Mouse (Mus musculus): ENCODE data around the gene Tubb4b. TPM values are rescaled to one million over a fixed set of nuclear protein-coding genes. Genes with fewer than 3 reads are reported as not detected.
A peak's percentile ranks its signal among the peaks of the same experiment; 100 is the strongest.

Tubb4b gene
- total and polyA plus RNA-seq, 2 experiments = 80.5 to 254 TPM

GRCm38 (mm10) chr2:25267241-25267640, 42.7 kb upstream of the Tubb4b start:
- Histone ChIP-seq H3K36me3 (ENCODE audit: control insufficient read depth, insufficient read depth, low read length) (no peaks in the 10 kb centered on the region), H3K4me3 (ENCODE audit: insufficient read depth, low read depth, low read length) (no peak overlapping the region), H3K27ac (replicated peaks; ENCODE audit: insufficient read depth, low read depth, low read length) (no peak overlapping the region), H3K27me3 (ENCODE audit: control insufficient read depth, insufficient read depth, low read length) (no peaks in the 10 kb centered on the region), H3K4me1 (ENCODE audit: control insufficient read depth, insufficient read depth, low read length) (peaks cover 23% of the 10 kb centered on the region), H3K79me2 (ENCODE audit: control insufficient read depth, insufficient read depth, low read length) (peaks cover 9% of the 10 kb centered on the region; the same call in 1 of the 2 replicates), H3K9ac (ENCODE audit: low read depth, low read length) (no peak overlapping the region)
- TF ChIP-seq POLR2A (IDR thresholded peaks at IDR 0.05; ENCODE audit: extremely low read depth, insufficient read depth, low read length) (no peak), CTCF (IDR thresholded peaks at IDR 0.05; ENCODE audit: low read depth, low read length) (no peak)
- no peak for DNase-seq (ENCODE audit: extremely low read depth, low read depth, low spot score)

- H3K27ac ChIP-seq (replicated peaks; ENCODE audit: insufficient read depth, low read depth, low read length) = no peak overlapping the region
- H3K36me3 ChIP-seq (ENCODE audit: control insufficient read depth, insufficient read depth, low read length) = no peaks in the 10 kb centered on the region
- H3K79me2 ChIP-seq (ENCODE audit: control insufficient read depth, insufficient read depth, low read length) = peaks cover 9% of the 10 kb centered on the region; the same call in 1 of the 2 replicates
- H3K4me3 ChIP-seq (ENCODE audit: insufficient read depth, low read depth, low read length) = no peak overlapping the region
- H3K9ac ChIP-seq (ENCODE audit: low read depth, low read length) = no peak overlapping the region
- no peaks in the 10 kb centered on the region for H3K27me3 ChIP-seq (ENCODE audit: control insufficient read depth, insufficient read depth, low read length)
- peak; percentile 36 for DNase-seq (ENCODE audit: extremely low read depth, low read depth, low spot score)
- H3K4me1 ChIP-seq (ENCODE audit: control insufficient read depth, insufficient read depth, low read length) = peaks cover 23% of the 10 kb centered on the region
- TF ChIP-seq CTCF (IDR thresholded peaks at IDR 0.05; ENCODE audit: low read depth, low read length) (no peak), POLR2A (IDR thresholded peaks at IDR 0.05; ENCODE audit: extremely low read depth, insufficient read depth, low read length) (no peak)
- 5% methylated on average over 2 of the region's 2 CpGs for WGBS
These were observed 42.2 kb upstream of the Tubb4b start for GRCm38 (mm10) chr2:25266720-25267119.

DNA sequence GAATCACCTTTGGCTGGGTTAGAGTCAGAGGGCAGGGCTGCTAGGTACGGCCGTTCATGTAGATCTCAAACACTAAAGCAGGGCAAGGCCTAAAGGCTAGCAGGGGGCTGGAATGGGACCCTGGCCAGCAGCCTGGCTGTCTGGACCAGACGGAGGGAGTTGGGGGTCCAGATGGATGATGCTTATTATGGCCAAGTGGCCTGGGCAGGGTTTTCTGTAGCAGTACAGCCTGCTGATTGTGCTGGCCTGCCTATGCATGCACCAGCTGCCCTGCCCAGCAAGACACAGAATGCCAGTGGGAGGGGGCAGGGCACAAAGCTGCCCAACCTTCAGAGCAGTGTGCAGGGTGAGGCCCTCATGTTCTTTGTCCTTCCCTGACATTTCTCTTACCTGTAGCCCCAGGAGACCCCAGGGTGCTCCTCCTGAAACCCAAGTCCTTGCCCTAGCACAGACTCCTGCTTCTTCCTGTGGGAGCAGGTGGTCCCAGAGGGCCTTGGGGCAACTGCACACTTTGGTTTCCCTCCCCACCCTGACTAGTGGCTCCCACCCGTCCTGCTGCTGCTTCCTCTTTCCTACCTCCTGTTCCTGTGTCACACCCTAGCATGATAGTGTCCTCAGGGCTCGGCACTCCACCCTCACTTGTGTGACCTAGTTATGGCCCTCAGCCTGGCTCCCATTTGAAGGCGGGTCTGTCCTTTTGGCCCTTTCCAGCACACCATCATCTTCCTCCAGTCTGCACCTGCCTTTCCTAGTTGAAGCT, 41.6 kb upstream of the Tubb4b start:
- Histone ChIP-seq H3K4me1 (ENCODE audit: control insufficient read depth, insufficient read depth, low read length) (peaks cover 18% of the 10 kb centered on the region), H3K4me3 (ENCODE audit: insufficient read depth, low read depth, low read length) (no peak overlapping the region), H3K36me3 (ENCODE audit: control insufficient read depth, insufficient read depth, low read length) (no peaks in the 10 kb centered on the region), H3K79me2 (ENCODE audit: control insufficient read depth, insufficient read depth, low read length) (peaks cover 9% of the 10 kb centered on the region; the same call in 1 of the 2 replicates), H3K9ac (ENCODE audit: low read depth, low read length) (no peak overlapping the region), H3K27me3 (ENCODE audit: control insufficient read depth, insufficient read depth, low read length) (no peaks in the 10 kb centered on the region), H3K27ac (replicated peaks; ENCODE audit: insufficient read depth, low read depth, low read length) (no peak overlapping the region)
- TF ChIP-seq CTCF (IDR thresholded peaks at IDR 0.05; ENCODE audit: low read depth, low read length) (no peak), POLR2A (IDR thresholded peaks at IDR 0.05; ENCODE audit: extremely low read depth, insufficient read depth, low read length) (no peak)
- WGBS = 39% methylated on average over 6 of the region's 6 CpGs
- peak; percentile 34 for DNase-seq (ENCODE audit: extremely low read depth, low read depth, low spot score)

- 66% methylated on average over 3 of the region's 3 CpGs for WGBS
- TF ChIP-seq CTCF (IDR thresholded peaks at IDR 0.05; ENCODE audit: low read depth, low read length) (no peak), POLR2A (IDR thresholded peaks at IDR 0.05; ENCODE audit: extremely low read depth, insufficient read depth, low read length) (no peak)
- Histone ChIP-seq H3K9ac (ENCODE audit: low read depth, low read length) (no peak overlapping the region), H3K4me3 (ENCODE audit: insufficient read depth, low read depth, low read length) (no peak overlapping the region), H3K27me3 (ENCODE audit: control insufficient read depth, insufficient read depth, low read length) (no peaks in the 10 kb centered on the region), H3K79me2 (ENCODE audit: control insufficient read depth, insufficient read depth, low read length) (peaks cover 9% of the 10 kb centered on the region; the same call in 1 of the 2 replicates), H3K4me1 (ENCODE audit: control insufficient read depth, insufficient read depth, low read length) (peaks cover 17% of the 10 kb centered on the region), H3K27ac (replicated peaks; ENCODE audit: insufficient read depth, low read depth, low read length) (no peak overlapping the region), H3K36me3 (ENCODE audit: control insufficient read depth, insufficient read depth, low read length) (no peaks in the 10 kb centered on the region)
- peak; percentile 18 for DNase-seq (ENCODE audit: extremely low read depth, low read depth, low spot score)
These were observed 40.3 kb upstream of the Tubb4b start for GRCm38 (mm10) chr2:25264851-25265250.

DNA sequence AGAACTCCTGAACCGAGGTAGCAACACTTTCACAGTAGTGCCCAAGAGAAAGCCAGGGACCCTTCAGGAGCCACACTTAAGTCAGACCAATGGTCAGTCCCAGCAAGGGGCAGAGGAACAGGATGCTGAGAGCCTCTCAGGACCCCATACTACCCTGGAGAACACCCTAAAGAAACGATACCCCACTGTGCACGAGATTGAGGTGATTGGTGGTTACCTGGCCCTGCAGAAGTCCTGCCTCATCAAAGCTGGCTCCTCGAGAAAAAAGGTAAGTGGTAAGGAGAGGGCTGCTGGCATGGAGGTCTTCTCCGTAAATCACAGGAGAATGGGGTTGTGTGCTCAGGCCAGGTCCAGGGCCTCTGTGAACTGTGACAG, 39.8 kb upstream of the Tubb4b start:
- Histone ChIP-seq H3K79me2 (ENCODE audit: control insufficient read depth, insufficient read depth, low read length) (peaks cover 9% of the 10 kb centered on the region; the same call in 1 of the 2 replicates), H3K4me3 (ENCODE audit: insufficient read depth, low read depth, low read length) (no peak overlapping the region), H3K4me1 (ENCODE audit: control insufficient read depth, insufficient read depth, low read length) (peaks cover 17% of the 10 kb centered on the region), H3K36me3 (ENCODE audit: control insufficient read depth, insufficient read depth, low read length) (no peaks in the 10 kb centered on the region), H3K27me3 (ENCODE audit: control insufficient read depth, insufficient read depth, low read length) (no peaks in the 10 kb centered on the region), H3K9ac (ENCODE audit: low read depth, low read length) (no peak overlapping the region), H3K27ac (replicated peaks; ENCODE audit: insufficient read depth, low read depth, low read length) (no peak overlapping the region)
- WGBS = 85% methylated on average over 5 of the region's 5 CpGs
- DNase-seq (ENCODE audit: extremely low read depth, low read depth, low spot score) = no peak
- TF ChIP-seq POLR2A (IDR thresholded peaks at IDR 0.05; ENCODE audit: extremely low read depth, insufficient read depth, low read length) (no peak), CTCF (IDR thresholded peaks at IDR 0.05; ENCODE audit: low read depth, low read length) (no peak)

Measured in liver, adult 2 months (tissue).